Mouse (Mus musculus): ENCODE results near the gene Alyref. TPM values are rescaled to one million over a fixed set of nuclear protein-coding genes. Genes with fewer than 3 reads are reported as not detected.
"Not testable (repeated sequence)": the region's sequence is repeated elsewhere in the genome, so short reads cannot be mapped to it uniquely, and the experiment has no call there.

Gene Alyref
- total RNA-seq, 1 experiment from 2014 or later: 78.4 TPM

- no peak for ATAC-seq (replicated peaks; ENCODE audit: insufficient number of reproducible peaks, low FRiP score, low TSS enrichment, poor library complexity, severe bottlenecking)
These were observed 20.0 kb downstream of the Alyref start for GRCm38 (mm10) chr11:120578024-120578693.

- no peak for ATAC-seq (replicated peaks; ENCODE audit: insufficient number of reproducible peaks, low FRiP score, low TSS enrichment, poor library complexity, severe bottlenecking)
These were observed 20.7 kb downstream of the Alyref start for GRCm38 (mm10) chr11:120577211-120578023.

- no peak for ATAC-seq (replicated peaks; ENCODE audit: insufficient number of reproducible peaks, low FRiP score, low TSS enrichment, poor library complexity, severe bottlenecking)
These were observed 21.7 kb downstream of the Alyref start for GRCm38 (mm10) chr11:120576365-120576981.

- ATAC-seq (replicated peaks; ENCODE audit: insufficient number of reproducible peaks, low FRiP score, low TSS enrichment, poor library complexity, severe bottlenecking): no peak
These were observed 22.2 kb downstream of the Alyref start for GRCm38 (mm10) chr11:120575940-120576339.

DNA sequence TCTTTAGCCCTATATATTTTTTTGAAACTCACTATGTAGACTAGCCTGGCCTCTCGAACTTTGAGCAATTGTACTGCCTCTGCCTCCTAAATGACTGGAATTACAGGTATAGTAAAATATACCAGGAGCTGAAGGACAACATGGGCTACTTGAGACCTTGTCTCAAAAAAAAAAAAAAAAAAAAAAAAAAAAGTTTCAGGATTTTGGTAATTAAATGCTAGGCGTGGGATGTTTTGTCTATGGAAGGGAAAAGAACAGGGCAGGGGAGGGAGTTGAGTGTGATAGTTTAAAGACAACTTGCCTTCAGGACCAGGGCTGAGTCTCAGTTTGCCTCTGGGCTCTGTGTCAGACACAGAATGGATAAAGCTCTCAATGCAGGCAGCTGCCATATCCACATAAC is 23.1 kb downstream of the Alyref start:
- no peak for ATAC-seq (replicated peaks; ENCODE audit: insufficient number of reproducible peaks, low FRiP score, low TSS enrichment, poor library complexity, severe bottlenecking)

DNA sequence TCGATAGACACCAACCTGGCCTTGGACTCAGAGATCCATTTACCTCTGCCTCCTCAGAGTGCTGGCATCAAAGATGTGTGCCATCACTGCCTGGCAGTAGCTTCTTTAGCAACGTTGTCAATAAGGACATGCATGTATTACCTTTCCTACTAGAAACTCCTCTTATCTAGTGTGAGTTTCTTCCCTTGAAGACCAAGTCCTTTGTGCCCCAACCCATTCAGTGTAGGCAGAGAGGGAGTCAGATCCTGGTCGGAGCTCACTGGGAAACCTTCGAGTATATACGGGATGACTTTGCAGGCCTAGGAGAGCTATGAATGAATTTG is 23.9 kb downstream of the Alyref start:
- no peak for ATAC-seq (replicated peaks; ENCODE audit: insufficient number of reproducible peaks, low FRiP score, low TSS enrichment, poor library complexity, severe bottlenecking)

DNA sequence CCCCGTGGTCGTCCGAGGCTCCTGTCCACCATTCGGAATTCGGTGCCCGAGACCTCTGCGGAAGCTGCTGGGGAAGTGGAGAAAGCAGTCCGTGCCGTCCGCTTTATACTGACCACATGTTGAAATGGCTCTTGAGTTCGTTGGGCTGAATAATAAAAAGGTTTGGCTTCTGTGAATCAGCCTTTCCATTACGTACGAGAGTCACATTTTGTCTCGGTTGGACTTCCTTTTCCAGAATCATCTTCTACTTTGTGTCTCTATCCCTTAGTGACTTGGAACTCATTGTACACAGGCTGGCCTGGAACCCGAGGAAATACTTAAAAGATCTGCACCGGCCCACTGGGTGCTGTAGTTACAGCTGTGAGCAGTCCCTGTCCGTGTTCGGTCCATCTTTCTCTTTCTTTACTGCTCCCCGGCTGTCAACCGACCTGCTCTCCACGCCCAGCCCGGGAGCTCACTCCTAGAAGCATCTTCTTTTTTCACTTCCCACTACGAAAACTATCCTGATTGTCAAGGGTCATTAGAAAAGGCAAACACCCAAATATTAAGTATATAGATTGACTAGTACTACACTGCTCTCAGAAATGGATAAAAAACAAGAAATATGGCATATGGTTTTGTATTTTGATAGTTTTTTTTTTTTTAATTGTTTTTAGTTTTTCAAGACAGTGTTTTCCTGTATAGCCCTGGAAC is 24.4 kb downstream of the Alyref start:
- ATAC-seq (replicated peaks; ENCODE audit: insufficient number of reproducible peaks, low FRiP score, low TSS enrichment, poor library complexity, severe bottlenecking): no peak; the same call in 1 of the 2 replicates

DNA sequence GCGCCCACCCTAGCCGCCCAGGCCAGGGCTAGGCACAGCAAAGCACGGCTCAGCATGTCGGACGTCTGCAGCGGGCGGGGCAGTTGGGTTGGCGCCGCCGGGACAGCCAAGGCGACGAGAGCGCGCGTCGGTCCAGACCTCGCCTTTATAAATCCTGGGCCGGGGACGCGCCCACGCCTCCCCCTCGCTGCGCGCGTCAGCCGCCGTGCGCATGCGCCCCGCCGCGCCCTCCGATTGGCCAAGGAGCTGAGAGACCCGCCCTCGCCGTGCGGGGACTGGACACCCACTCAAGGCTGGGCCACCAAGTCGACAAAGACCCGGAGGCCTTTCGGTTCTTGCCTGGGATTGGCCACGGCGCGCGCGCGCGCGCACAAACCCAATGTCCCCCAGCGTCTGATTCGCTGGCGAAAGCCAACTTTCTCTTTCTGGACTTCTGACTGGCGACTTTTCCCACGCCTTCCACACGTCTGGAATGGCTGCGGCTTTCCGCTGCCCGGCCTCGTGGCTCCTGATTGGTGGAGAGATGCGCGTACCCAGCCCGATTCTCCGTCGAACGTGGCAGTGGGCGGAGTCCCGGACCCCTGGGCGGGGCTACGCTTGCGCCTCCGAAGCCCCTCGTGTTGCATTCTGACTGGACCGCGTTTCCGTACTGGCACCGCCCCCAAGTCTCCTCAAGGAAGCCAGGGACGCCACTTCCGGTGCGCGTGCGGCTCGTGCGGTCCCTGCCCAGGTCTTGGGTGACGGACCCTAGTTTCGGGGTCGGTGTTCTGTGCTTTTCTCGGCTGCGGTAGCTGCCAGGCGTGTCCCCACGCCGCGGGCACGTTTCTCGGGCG is 25.2 kb downstream of the Alyref start, which contains the start of gene P4hb:
Gene P4hb (minus strand): TSS at position 502 of the 833 bp plus-strand sequence.
- peak; percentile 80 for ATAC-seq (replicated peaks; ENCODE audit: insufficient number of reproducible peaks, low FRiP score, low TSS enrichment, poor library complexity, severe bottlenecking)

GRCm38 (mm10) chr11:120572417-120572751 is 25.8 kb downstream of the Alyref start:
- no peak for ATAC-seq (replicated peaks; ENCODE audit: insufficient number of reproducible peaks, low FRiP score, low TSS enrichment, poor library complexity, severe bottlenecking)

GRCm38 (mm10) chr11:120571754-120572416 is 26.3 kb downstream of the Alyref start:
- ATAC-seq (replicated peaks; ENCODE audit: insufficient number of reproducible peaks, low FRiP score, low TSS enrichment, poor library complexity, severe bottlenecking): no peak

DNA sequence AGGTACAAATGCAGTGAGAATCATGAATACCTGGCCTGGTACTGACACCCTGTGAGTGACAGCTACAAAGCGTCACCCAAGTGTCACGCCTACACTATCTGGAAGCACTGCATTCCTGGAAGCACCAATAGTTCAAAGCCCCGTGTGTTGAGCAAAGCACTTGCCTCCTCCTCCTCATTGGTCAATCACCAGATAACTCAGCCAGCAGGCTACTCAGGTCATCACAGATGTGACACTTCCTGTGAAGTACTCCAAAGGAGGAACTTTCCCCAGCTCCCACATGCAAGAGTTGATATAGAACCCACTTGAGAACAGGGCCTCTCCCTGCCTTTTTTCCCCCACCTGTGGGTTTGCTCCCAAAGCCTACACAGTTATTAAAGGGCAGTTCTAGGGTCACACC is 27.0 kb downstream of the Alyref start:
- no peak for ATAC-seq (replicated peaks; ENCODE audit: insufficient number of reproducible peaks, low FRiP score, low TSS enrichment, poor library complexity, severe bottlenecking)

GRCm38 (mm10) chr11:120568324-120568723 is 29.8 kb downstream of the Alyref start:
- ATAC-seq (replicated peaks; ENCODE audit: insufficient number of reproducible peaks, low FRiP score, low TSS enrichment, poor library complexity, severe bottlenecking): no peak

DNA sequence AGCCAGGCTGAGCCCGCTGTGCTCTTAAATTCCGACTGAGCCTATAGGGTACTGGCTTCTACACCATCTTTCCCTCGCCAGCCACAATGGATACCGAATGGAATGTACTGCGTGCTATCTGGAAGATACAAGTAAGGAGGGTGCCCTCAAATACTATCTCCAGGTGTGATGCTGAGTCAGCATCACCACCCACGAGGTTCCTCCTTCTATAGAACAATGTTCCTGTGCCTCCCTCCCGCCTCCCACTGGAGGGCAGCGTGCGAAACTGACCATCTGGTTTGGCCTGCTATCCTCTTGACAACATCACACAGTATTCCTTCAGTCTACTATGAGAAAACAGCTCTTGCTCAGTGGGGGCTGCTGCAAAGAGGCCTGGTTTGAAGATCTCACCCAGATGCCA is 33.1 kb downstream of the Alyref start:
- no peak for ATAC-seq (replicated peaks; ENCODE audit: insufficient number of reproducible peaks, low FRiP score, low TSS enrichment, poor library complexity, severe bottlenecking)

- no peak for ATAC-seq (replicated peaks; ENCODE audit: insufficient number of reproducible peaks, low FRiP score, low TSS enrichment, poor library complexity, severe bottlenecking)
These were observed 35.2 kb downstream of the Alyref start for GRCm38 (mm10) chr11:120562949-120563348.

- no peak for ATAC-seq (replicated peaks; ENCODE audit: insufficient number of reproducible peaks, low FRiP score, low TSS enrichment, poor library complexity, severe bottlenecking)
These were observed 37.0 kb downstream of the Alyref start for GRCm38 (mm10) chr11:120560952-120561728.

GRCm38 (mm10) chr11:120558843-120559242 is 39.3 kb downstream of the Alyref start:
- ATAC-seq (replicated peaks; ENCODE audit: insufficient number of reproducible peaks, low FRiP score, low TSS enrichment, poor library complexity, severe bottlenecking): not testable (repeated sequence)

GRCm38 (mm10) chr11:120555260-120555659 is 42.9 kb downstream of the Alyref start:
- ATAC-seq (replicated peaks; ENCODE audit: insufficient number of reproducible peaks, low FRiP score, low TSS enrichment, poor library complexity, severe bottlenecking): no peak
